Mouse (Mus musculus) urinary bladder, postnatal 25 days (tissue): ENCODE results near the gene Slc25a20.
A peak's percentile ranks its signal among the peaks of the same experiment; 100 is the strongest.

Experiments used
- DNase-seq: peaks from one replicate; pipeline ENCODE4 v3.0.0; 2022; ENCODE audit warnings: low spot score

Gene Slc25a20

GRCm38 (mm10) chr9:108687181-108687580 lies 25.3 kb downstream of the Slc25a20 start:
- no peak for DNase-seq

- DNase-seq: no peak
Observed at GRCm38 (mm10) chr9:108687686-108688085, 25.8 kb downstream of the Slc25a20 start.

GRCm38 (mm10) chr9:108688451-108688850 lies 26.6 kb downstream of the Slc25a20 start:
- DNase-seq: no peak

- no peak for DNase-seq
Observed at GRCm38 (mm10) chr9:108689106-108689505, 27.2 kb downstream of the Slc25a20 start, which contains the start of gene Prkar2a. TSS of gene Prkar2a (plus strand) at chr9:108689314.

- no peak for DNase-seq
Observed at GRCm38 (mm10) chr9:108689993-108690392, 28.1 kb downstream of the Slc25a20 start.

GRCm38 (mm10) chr9:108690914-108691313 lies 29.0 kb downstream of the Slc25a20 start:
- no peak for DNase-seq

GRCm38 (mm10) chr9:108691371-108691770 lies 29.5 kb downstream of the Slc25a20 start:
- no peak for DNase-seq

GRCm38 (mm10) chr9:108691846-108692225 lies 29.9 kb downstream of the Slc25a20 start:
- DNase-seq: peak; percentile 86

- DNase-seq: peak; percentile 54
Observed at GRCm38 (mm10) chr9:108692226-108693041, 30.5 kb downstream of the Slc25a20 start.

GRCm38 (mm10) chr9:108693946-108694345 lies 32.1 kb downstream of the Slc25a20 start:
- no peak for DNase-seq

GRCm38 (mm10) chr9:108694533-108694932 lies 32.6 kb downstream of the Slc25a20 start:
- DNase-seq: no peak

GRCm38 (mm10) chr9:108702476-108702875 lies 40.6 kb downstream of the Slc25a20 start:
- DNase-seq: no peak

- no peak for DNase-seq
Observed at GRCm38 (mm10) chr9:108703373-108704110, 41.7 kb downstream of the Slc25a20 start.

GRCm38 (mm10) chr9:108704591-108704990 lies 42.7 kb downstream of the Slc25a20 start:
- DNase-seq: no peak

GRCm38 (mm10) chr9:108707212-108707611 lies 45.3 kb downstream of the Slc25a20 start:
- DNase-seq: no peak

GRCm38 (mm10) chr9:108708833-108709232 lies 46.9 kb downstream of the Slc25a20 start:
- DNase-seq: no peak

GRCm38 (mm10) chr9:108710767-108711166 lies 48.9 kb downstream of the Slc25a20 start:
- DNase-seq: no peak

- no peak for DNase-seq
Observed at GRCm38 (mm10) chr9:108716199-108716598, 54.3 kb downstream of the Slc25a20 start.

GRCm38 (mm10) chr9:108723751-108724150 lies 61.9 kb downstream of the Slc25a20 start:
- no peak for DNase-seq

- no peak for DNase-seq
Observed at GRCm38 (mm10) chr9:108726116-108726515, 64.2 kb downstream of the Slc25a20 start.

- DNase-seq: no peak
Observed at GRCm38 (mm10) chr9:108729050-108729449, 67.2 kb downstream of the Slc25a20 start.

- DNase-seq: no peak
Observed at GRCm38 (mm10) chr9:108732462-108732861, 70.6 kb downstream of the Slc25a20 start.
